Mouse (Mus musculus) thymus, adult 2 months (tissue): ENCODE measurements around the gene Chrnd. TPM values are rescaled to one million over a fixed set of nuclear protein-coding genes. Genes with fewer than 3 reads are reported as not detected.

Experiments used
- DNase-seq: peaks from one replicate; pipeline ENCODE4 v3.0.0; 2021
- H3K27ac ChIP-seq: fragments of 200-500 bp; 2 replicates; pipeline ENCODE4 v1.5.1; 2012; ENCODE audit warnings: low read length, control low read depth; ENCODE audit not compliant: control insufficient read depth, insufficient read depth
- H3K27me3 ChIP-seq: fragments of 200-500 bp; 2 replicates; pipeline ENCODE4 v1.6.1; 2012; ENCODE audit warnings: mild to moderate bottlenecking, low read length, moderate library complexity, mixed read lengths; ENCODE audit not compliant: control insufficient read depth, insufficient read depth
- H3K36me3 ChIP-seq: fragments of 200-500 bp; 2 replicates; pipeline ENCODE4 v1.6.1; 2012; ENCODE audit warnings: mild to moderate bottlenecking, low read length, moderate library complexity; ENCODE audit not compliant: control insufficient read depth, insufficient read depth
- H3K4me1 ChIP-seq: fragments of 200-500 bp; replicated peaks from 2 replicates; pipeline ENCODE4 v1.6.1; 2012; ENCODE audit warnings: low read length; ENCODE audit not compliant: control insufficient read depth, insufficient read depth
- H3K4me3 ChIP-seq: fragments of 200-500 bp; 2 replicates; pipeline ENCODE4 v1.5.1; 2012; ENCODE audit warnings: mild to moderate bottlenecking, low read length, control low read depth, moderate library complexity; ENCODE audit not compliant: control insufficient read depth, insufficient read depth
- CTCF ChIP-seq: fragments of 200-500 bp; IDR thresholded peaks from 2 replicates; pipeline ENCODE4 v1.5.1; 2012; ENCODE audit warnings: mild to moderate bottlenecking, control low read depth, low read length, moderate library complexity, borderline replicate concordance; ENCODE audit not compliant: control insufficient read depth, poor library complexity, insufficient read depth; ENCODE audit errors: extremely low read depth
- POLR2A ChIP-seq: fragments of 200-500 bp; IDR thresholded peaks from 2 replicates; pipeline ENCODE4 v1.6.1; 2012; ENCODE audit warnings: mild to moderate bottlenecking, low read length, control low read depth, moderate library complexity; ENCODE audit not compliant: control insufficient read depth, poor library complexity, insufficient read depth; ENCODE audit errors: extremely low read depth
- WGBS: fragments of 180-500 bp; shearing (Covaris S2); methylation state at CpG from one replicate; pipeline ENCODE4 v1.1.7; 2018; 5-methylcytosine and 5-hydroxymethylcytosine counted together
- polyA plus RNA-seq: library from polyadenylated mRNA; depleted of rRNA; stranded (reverse); fragments of >200 nt; gene quantifications from 2 replicates; pipeline ENCODE4 v1.2.3, GENCODE M21; 2012

Chrnd gene
- polyA plus RNA-seq, 1 experiment: 0.09 TPM

- Histone ChIP-seq H3K4me3 (no peak overlapping the region; the same call in 1 of the 2 replicates), H3K27me3 (peaks cover 6% of the 10 kb centered on the region; the same call in 1 of the 2 replicates), H3K36me3 (no peaks in the 10 kb centered on the region), H3K27ac (no peak overlapping the region), H3K4me1 (no peaks in the 10 kb centered on the region)
- TF ChIP-seq CTCF (no peak), POLR2A (no peak)
- WGBS: 9% methylated on average over 58 of the region's 58 CpGs
- DNase-seq: no peak
Observed at GRCm38 (mm10) chr1:87154501-87155120, 35.8 kb upstream of the Chrnd start.

DNA sequence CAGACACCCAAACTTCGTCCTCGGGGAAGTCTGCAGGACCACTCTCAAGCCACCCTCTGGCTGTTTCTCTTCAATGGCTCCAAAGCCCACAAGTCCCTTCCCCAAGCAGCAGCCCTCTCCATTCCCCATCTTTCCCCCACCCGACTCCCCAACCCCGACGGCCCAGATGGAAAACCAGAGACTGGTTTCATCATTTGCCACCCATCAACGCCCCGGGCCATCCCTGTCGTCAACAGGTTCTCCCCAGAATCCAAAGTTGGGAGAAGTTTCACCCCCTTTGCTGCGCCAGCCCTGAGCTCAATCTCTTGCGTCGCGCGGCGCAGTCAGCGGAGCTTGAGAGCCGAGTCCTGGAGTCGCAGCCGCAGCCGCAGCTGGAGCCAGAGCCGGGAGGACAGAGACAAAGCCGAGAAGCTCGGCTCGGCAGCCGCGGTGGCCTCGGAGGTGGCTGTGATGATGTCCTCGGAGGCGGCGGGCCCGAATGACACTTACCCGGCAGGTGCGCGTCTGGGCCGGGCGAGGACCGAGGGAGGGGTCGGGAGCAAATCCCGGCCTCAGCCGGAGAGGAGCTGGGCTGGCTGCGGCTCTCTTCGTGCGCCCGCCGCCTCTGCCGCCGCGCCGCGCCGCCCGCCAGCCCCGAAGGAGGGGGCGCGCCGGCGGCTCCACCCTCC is 34.7 kb upstream of the Chrnd start:
- WGBS: 4% methylated on average over 54 of the region's 56 CpGs
- no peak for DNase-seq
- Histone ChIP-seq H3K27me3 (peaks cover 6% of the 10 kb centered on the region; the same call in 1 of the 2 replicates), H3K36me3 (no peaks in the 10 kb centered on the region), H3K4me3 (no peak overlapping the region), H3K4me1 (no peaks in the 10 kb centered on the region), H3K27ac (no peak overlapping the region)
- TF ChIP-seq POLR2A (no peak), CTCF (no peak)

DNA sequence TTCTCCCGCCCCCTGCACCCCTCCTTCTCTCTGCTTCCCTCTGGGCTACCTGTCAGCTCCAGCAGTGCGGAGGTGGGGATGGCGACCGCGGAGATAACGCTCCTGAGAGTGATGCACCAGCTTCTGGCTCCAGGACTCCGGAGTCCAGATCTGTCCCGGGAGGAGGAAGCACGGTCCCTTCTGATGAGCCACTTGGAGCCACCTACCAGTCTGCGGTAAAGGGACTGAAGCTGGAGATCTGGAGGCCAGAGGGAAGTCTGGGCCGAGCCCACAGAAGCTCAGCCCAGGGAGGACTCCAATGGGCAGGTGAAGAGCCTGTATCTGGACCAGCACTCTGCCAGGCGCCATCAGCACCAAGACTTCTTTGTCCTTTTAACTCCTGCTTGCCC is 34.2 kb upstream of the Chrnd start, which contains the start of gene Ecel1:
Gene Ecel1 (minus strand): TSS at position 323 of the 389 bp plus-strand sequence.
- Histone ChIP-seq H3K27ac (no peak within 1 kb of the TSS), H3K4me3 (no peak within 1 kb of the TSS), H3K36me3 (no peaks in the 10 kb centered on the region), H3K4me1 (no peaks in the 10 kb centered on the region), H3K27me3 (peaks cover 6% of the 10 kb centered on the region; the same call in 1 of the 2 replicates)
- WGBS: 6% methylated on average over 11 of the region's 12 CpGs
- no peak for TF ChIP-seq CTCF
- no peak for TF ChIP-seq POLR2A
- no peak for DNase-seq

DNA sequence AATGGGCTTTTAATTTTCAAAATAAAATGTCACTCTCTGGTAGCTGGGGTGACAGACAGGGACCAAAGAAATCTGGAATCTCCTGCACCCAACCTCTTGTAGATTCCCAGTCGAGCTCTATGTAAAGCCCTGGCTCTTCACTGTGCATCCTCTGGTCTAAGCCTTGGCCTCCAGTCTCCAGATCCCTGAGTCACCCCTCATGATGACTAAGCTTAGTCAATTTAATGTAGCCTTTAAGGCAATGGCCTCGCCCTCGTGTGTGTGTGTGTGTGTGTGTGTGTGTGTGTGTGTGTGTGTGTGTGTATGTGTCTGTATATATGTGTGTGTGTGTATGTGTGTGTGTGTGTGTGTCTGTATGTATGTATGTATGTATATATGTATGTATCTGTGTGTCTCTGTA is 31.0 kb upstream of the Chrnd start:
- WGBS: 66% methylated on average over 3 of the region's 3 CpGs
- Histone ChIP-seq H3K4me1 (no peaks in the 10 kb centered on the region), H3K4me3 (no peak overlapping the region), H3K27ac (no peak overlapping the region), H3K27me3 (no peaks in the 10 kb centered on the region; the same call in 1 of the 2 replicates), H3K36me3 (no peaks in the 10 kb centered on the region)
- DNase-seq: no peak
- no peak for TF ChIP-seq CTCF
- no peak for TF ChIP-seq POLR2A

- Histone ChIP-seq H3K36me3 (no peaks in the 10 kb centered on the region), H3K27me3 (no peaks in the 10 kb centered on the region), H3K4me1 (no peaks in the 10 kb centered on the region), H3K27ac (no peak overlapping the region), H3K4me3 (no peak overlapping the region)
- TF ChIP-seq CTCF (no peak), POLR2A (no peak)
- 46% methylated on average over 11 of the region's 11 CpGs for WGBS
- no peak for DNase-seq
Observed at GRCm38 (mm10) chr1:87164164-87164795, 26.1 kb upstream of the Chrnd start.

- no peak overlapping the region for H3K27ac ChIP-seq
- H3K4me3 ChIP-seq: no peak overlapping the region
- no peaks in the 10 kb centered on the region for H3K27me3 ChIP-seq
- no peak for DNase-seq
- no peak for TF ChIP-seq CTCF
- no peak for TF ChIP-seq POLR2A
- H3K36me3 ChIP-seq: no peaks in the 10 kb centered on the region
- H3K4me1 ChIP-seq: no peaks in the 10 kb centered on the region
- 57% methylated on average over 9 of the region's 9 CpGs for WGBS
Observed at GRCm38 (mm10) chr1:87164796-87165184, 25.6 kb upstream of the Chrnd start.
